Mouse (Mus musculus): ENCODE data around the gene Ccs. TPM values are rescaled to one million over a fixed set of nuclear protein-coding genes. Genes with fewer than 3 reads are reported as not detected.
"Not testable (repeated sequence)": the region's sequence is repeated elsewhere in the genome, so short reads cannot be mapped to it uniquely, and the experiment has no call there.

The Ccs gene
- 57.9 and 66.4 TPM in 2 replicates for polyA plus RNA-seq (2012; rRNA removed)

GRCm38 (mm10) chr19:4839149-4839548 lies at the start of gene Ccs, which contains the start of gene Ccdc87:
TSS of gene Ccs (minus strand) at chr19:4839332.
TSS of gene Ccdc87 (plus strand) at chr19:4839366.
- H3K27me3 ChIP-seq (ENCODE audit: control insufficient read depth, insufficient read depth, low read length), result no peaks in the 10 kb centered on the region
- TF ChIP-seq CTCF (IDR thresholded peaks at IDR 0.05; ENCODE audit: control insufficient read depth, insufficient read depth, insufficient replicate concordance, low read depth, low read length), result peak; percentile 3; the same call in 1 of the 2 replicates
- TF ChIP-seq POLR2A (IDR thresholded peaks at IDR 0.05; ENCODE audit: control insufficient read depth, low read depth, low read length), result peak; percentile 85
- H3K27ac ChIP-seq (ENCODE audit: control insufficient read depth, insufficient read depth, low read depth, low read length), result peak within 1 kb of the TSS; percentile 83

GRCm38 (mm10) chr19:4883961-4884360 lies 44.8 kb upstream of the Ccs start:
- TF ChIP-seq CTCF (IDR thresholded peaks at IDR 0.05; ENCODE audit: control insufficient read depth, insufficient read depth, insufficient replicate concordance, low read depth, low read length) (no peak), POLR2A (IDR thresholded peaks at IDR 0.05; ENCODE audit: control insufficient read depth, low read depth, low read length) (no peak)
- Histone ChIP-seq H3K27ac (ENCODE audit: control insufficient read depth, insufficient read depth, low read depth, low read length) (no peak overlapping the region), H3K36me3 (ENCODE audit: control insufficient read depth, insufficient read depth, low read length) (no peaks in the 10 kb centered on the region), H3K4me3 (ENCODE audit: control insufficient read depth, low read depth, low read length) (no peak overlapping the region), H3K27me3 (ENCODE audit: control insufficient read depth, insufficient read depth, low read length) (no peaks in the 10 kb centered on the region), H3K4me1 (ENCODE audit: control insufficient read depth, insufficient read depth, low read length) (peaks cover 5% of the 10 kb centered on the region)

More at GRCm38 (mm10) chr19:4839149-4839548, at the start of gene Ccs, which contains the start of gene Ccdc87:
- Histone ChIP-seq H3K36me3 (ENCODE audit: control insufficient read depth, insufficient read depth, low read length) (no peaks in the 10 kb centered on the region; the same call in none of the 2 replicates), H3K4me3 (ENCODE audit: control insufficient read depth, low read depth, low read length) (peak within 1 kb of the TSS; percentile 83), H3K4me1 (ENCODE audit: control insufficient read depth, insufficient read depth, low read length) (peaks cover 21% of the 10 kb centered on the region)

- peaks cover 10% of the 10 kb centered on the region for H3K4me1 ChIP-seq (ENCODE audit: control insufficient read depth, insufficient read depth, low read length)
- no peaks in the 10 kb centered on the region for H3K36me3 ChIP-seq (ENCODE audit: control insufficient read depth, insufficient read depth, low read length)
- TF ChIP-seq POLR2A (IDR thresholded peaks at IDR 0.05; ENCODE audit: control insufficient read depth, low read depth, low read length) (no peak), CTCF (IDR thresholded peaks at IDR 0.05; ENCODE audit: control insufficient read depth, insufficient read depth, insufficient replicate concordance, low read depth, low read length) (no peak)
- H3K27ac ChIP-seq (ENCODE audit: control insufficient read depth, insufficient read depth, low read depth, low read length), result no peak overlapping the region
- no peaks in the 10 kb centered on the region for H3K27me3 ChIP-seq (ENCODE audit: control insufficient read depth, insufficient read depth, low read length)
- H3K4me3 ChIP-seq (ENCODE audit: control insufficient read depth, low read depth, low read length), result no peak overlapping the region
Measured at GRCm38 (mm10) chr19:4879324-4879703, 40.2 kb upstream of the Ccs start.

GRCm38 (mm10) chr19:4878405-4879323 lies 39.5 kb upstream of the Ccs start, which contains the start of gene Zdhhc24:
TSS of gene Zdhhc24 (plus strand) at chr19:4878668.
- H3K27me3 ChIP-seq (ENCODE audit: control insufficient read depth, insufficient read depth, low read length), result no peaks in the 10 kb centered on the region
- H3K4me1 ChIP-seq (ENCODE audit: control insufficient read depth, insufficient read depth, low read length), result peaks cover 10% of the 10 kb centered on the region
- no peaks in the 10 kb centered on the region for H3K36me3 ChIP-seq (ENCODE audit: control insufficient read depth, insufficient read depth, low read length)
- peak within 1 kb of the TSS; percentile 77 for H3K27ac ChIP-seq (ENCODE audit: control insufficient read depth, insufficient read depth, low read depth, low read length)
- H3K4me3 ChIP-seq (ENCODE audit: control insufficient read depth, low read depth, low read length), result peak within 1 kb of the TSS; percentile 99
- TF ChIP-seq POLR2A (IDR thresholded peaks at IDR 0.05; ENCODE audit: control insufficient read depth, low read depth, low read length), result peak; percentile 37; the same call in 1 of the 2 replicates
- TF ChIP-seq CTCF (IDR thresholded peaks at IDR 0.05; ENCODE audit: control insufficient read depth, insufficient read depth, insufficient replicate concordance, low read depth, low read length), result no peak

GRCm38 (mm10) chr19:4877785-4878184 lies 38.7 kb upstream of the Ccs start, which contains the start of gene Actn3:
TSS of gene Actn3 (minus strand) at chr19:4877909.
- Histone ChIP-seq H3K4me1 (ENCODE audit: control insufficient read depth, insufficient read depth, low read length) (peaks cover 10% of the 10 kb centered on the region), H3K36me3 (ENCODE audit: control insufficient read depth, insufficient read depth, low read length) (no peaks in the 10 kb centered on the region), H3K27ac (ENCODE audit: control insufficient read depth, insufficient read depth, low read depth, low read length) (peak within 1 kb of the TSS; percentile 77), H3K4me3 (ENCODE audit: control insufficient read depth, low read depth, low read length) (peak within 1 kb of the TSS; percentile 99), H3K27me3 (ENCODE audit: control insufficient read depth, insufficient read depth, low read length) (no peaks in the 10 kb centered on the region)
- TF ChIP-seq CTCF (IDR thresholded peaks at IDR 0.05; ENCODE audit: control insufficient read depth, insufficient read depth, insufficient replicate concordance, low read depth, low read length), result no peak
- TF ChIP-seq POLR2A (IDR thresholded peaks at IDR 0.05; ENCODE audit: control insufficient read depth, low read depth, low read length), result no peak

GRCm38 (mm10) chr19:4876755-4877154 lies 37.6 kb upstream of the Ccs start:
- H3K4me1 ChIP-seq (ENCODE audit: control insufficient read depth, insufficient read depth, low read length), result peaks cover 10% of the 10 kb centered on the region
- no peaks in the 10 kb centered on the region for H3K36me3 ChIP-seq (ENCODE audit: control insufficient read depth, insufficient read depth, low read length)
- H3K27me3 ChIP-seq (ENCODE audit: control insufficient read depth, insufficient read depth, low read length), result no peaks in the 10 kb centered on the region
- no peak for TF ChIP-seq POLR2A (IDR thresholded peaks at IDR 0.05; ENCODE audit: control insufficient read depth, low read depth, low read length)
- no peak for TF ChIP-seq CTCF (IDR thresholded peaks at IDR 0.05; ENCODE audit: control insufficient read depth, insufficient read depth, insufficient replicate concordance, low read depth, low read length)
- H3K4me3 ChIP-seq (ENCODE audit: control insufficient read depth, low read depth, low read length), result no peak overlapping the region; the same call in 1 of the 2 replicates
- no peak overlapping the region for H3K27ac ChIP-seq (ENCODE audit: control insufficient read depth, insufficient read depth, low read depth, low read length)

GRCm38 (mm10) chr19:4876241-4876640 lies 37.1 kb upstream of the Ccs start:
- Histone ChIP-seq H3K36me3 (ENCODE audit: control insufficient read depth, insufficient read depth, low read length) (no peaks in the 10 kb centered on the region), H3K27me3 (ENCODE audit: control insufficient read depth, insufficient read depth, low read length) (no peaks in the 10 kb centered on the region), H3K27ac (ENCODE audit: control insufficient read depth, insufficient read depth, low read depth, low read length) (no peak overlapping the region), H3K4me1 (ENCODE audit: control insufficient read depth, insufficient read depth, low read length) (peaks cover 10% of the 10 kb centered on the region), H3K4me3 (ENCODE audit: control insufficient read depth, low read depth, low read length) (no peak overlapping the region)
- TF ChIP-seq CTCF (IDR thresholded peaks at IDR 0.05; ENCODE audit: control insufficient read depth, insufficient read depth, insufficient replicate concordance, low read depth, low read length) (no peak), POLR2A (IDR thresholded peaks at IDR 0.05; ENCODE audit: control insufficient read depth, low read depth, low read length) (no peak)

GRCm38 (mm10) chr19:4874613-4875012 lies 35.5 kb upstream of the Ccs start:
- H3K4me1 ChIP-seq (ENCODE audit: control insufficient read depth, insufficient read depth, low read length); H3K27me3 ChIP-seq (ENCODE audit: control insufficient read depth, insufficient read depth, low read length); H3K4me3 ChIP-seq (ENCODE audit: control insufficient read depth, low read depth, low read length); H3K36me3 ChIP-seq (ENCODE audit: control insufficient read depth, insufficient read depth, low read length); H3K27ac ChIP-seq (ENCODE audit: control insufficient read depth, insufficient read depth, low read depth, low read length): not testable (repeated sequence)
